Mouse (Mus musculus) lung, adult 2 months (tissue): ENCODE measurements around the gene Dzip1l.

Source experiments
- CTCF ChIP-seq: fragments of 200-500 bp; IDR thresholded peaks from 2 replicates; pipeline ENCODE4 v1.5.1; 2011; ENCODE audit warnings: mild to moderate bottlenecking, low read length, control low read depth; ENCODE audit not compliant: insufficient read depth
- POLR2A ChIP-seq: fragments of 200-500 bp; IDR thresholded peaks from 2 replicates; pipeline ENCODE4 v1.6.1; 2011; ENCODE audit warnings: low read depth, mild to moderate bottlenecking, control low read depth, low read length, borderline replicate concordance; ENCODE audit errors: extremely low read depth

- TF ChIP-seq CTCF (no peak), POLR2A (no peak)
Measured at GRCm38 (mm10) chr9:99660756-99661155, 31.5 kb downstream of the Dzip1l start.
